Mouse (Mus musculus): ENCODE measurements at regions not wholly inside any gene's neighbourhood (a gene's known extent, or its start where the extent isn't known, plus 50 kb on each side); places are given as distances from the start of the nearest gene placed in this dataset.

DNA sequence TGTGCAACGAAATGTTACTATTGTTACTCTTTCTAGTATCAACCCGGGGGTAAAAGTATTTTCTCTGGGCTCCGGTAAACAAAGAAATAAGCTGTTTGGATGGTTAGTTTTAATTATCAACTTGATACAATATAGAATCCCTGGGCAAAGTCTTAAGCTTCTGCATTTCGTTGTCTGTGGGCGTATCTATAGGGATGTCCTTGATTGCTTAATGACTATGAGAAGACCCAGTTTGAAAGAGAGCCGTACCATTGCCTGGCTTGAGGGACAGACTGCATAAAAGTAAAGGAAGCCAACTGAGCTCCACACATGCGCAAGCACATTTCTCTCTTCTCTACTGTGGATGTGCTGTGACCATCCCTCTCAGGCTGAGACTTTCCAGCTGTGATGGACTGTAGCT lies 80.1 kb upstream of the Nrbf2 start:
- no peaks in the 10 kb centered on the region for H3K27me3 ChIP-seq (ENCODE audit: control insufficient read depth, insufficient read depth, low read length)
- 86% methylated on average over 7 of the region's 7 CpGs for WGBS
- no peak for ATAC-seq (ENCODE audit: low FRiP score, low TSS enrichment)
- no peak overlapping the region for H3K4me2 ChIP-seq (replicated peaks; ENCODE audit: low read depth)
- H3K4me3 ChIP-seq (ENCODE audit: low read depth, low read length), result no peak overlapping the region
- no peaks in the 10 kb centered on the region for H3K4me1 ChIP-seq (replicated peaks; ENCODE audit: control insufficient read depth, insufficient read depth)
- H3K36me3 ChIP-seq (ENCODE audit: control insufficient read depth, insufficient read depth, low read length), result no peaks in the 10 kb centered on the region
- TF ChIP-seq EP300 (optimal IDR thresholded peaks at IDR 0.05) (no peak), CTCF (IDR thresholded peaks at IDR 0.05; ENCODE audit: low read depth) (no peak)
- DNase-seq (ENCODE audit: low spot score), result no peak
- no peak overlapping the region for H3K9ac ChIP-seq (ENCODE audit: low read length)
- H3K27ac ChIP-seq (replicated peaks), result no peak overlapping the region
- no peaks in the 10 kb centered on the region for H3K9me3 ChIP-seq (ENCODE audit: control insufficient read depth, low read length)

- no peak overlapping the region for H3K4me2 ChIP-seq (replicated peaks; ENCODE audit: low read depth)
- no peaks in the 10 kb centered on the region for H3K9me3 ChIP-seq (ENCODE audit: control insufficient read depth, low read length)
- 0 out of 2 replicates have a peak, but pooled peaks cover 2% of the 10 kb centered on the region for H3K4me1 ChIP-seq (replicated peaks; ENCODE audit: control insufficient read depth, insufficient read depth)
- 4% methylated on average over 13 of the region's 13 CpGs for WGBS
- no peaks in the 10 kb centered on the region for H3K36me3 ChIP-seq (ENCODE audit: control insufficient read depth, insufficient read depth, low read length)
- no peaks in the 10 kb centered on the region for H3K27me3 ChIP-seq (ENCODE audit: control insufficient read depth, insufficient read depth, low read length)
- TF ChIP-seq CTCF (IDR thresholded peaks at IDR 0.05; ENCODE audit: low read depth), result no peak
- TF ChIP-seq EP300 (optimal IDR thresholded peaks at IDR 0.05), result no peak
- no peak for ATAC-seq (ENCODE audit: low FRiP score, low TSS enrichment)
- no peak for DNase-seq (ENCODE audit: low spot score)
- H3K4me3 ChIP-seq (ENCODE audit: low read depth, low read length), result no peak overlapping the region
- H3K27ac ChIP-seq (replicated peaks), result no peak overlapping the region
- H3K9ac ChIP-seq (ENCODE audit: low read length), result no peak overlapping the region
Observed at GRCm38 (mm10) chr10:67372569-67373161, 87.6 kb upstream of the Nrbf2 start.

DNA sequence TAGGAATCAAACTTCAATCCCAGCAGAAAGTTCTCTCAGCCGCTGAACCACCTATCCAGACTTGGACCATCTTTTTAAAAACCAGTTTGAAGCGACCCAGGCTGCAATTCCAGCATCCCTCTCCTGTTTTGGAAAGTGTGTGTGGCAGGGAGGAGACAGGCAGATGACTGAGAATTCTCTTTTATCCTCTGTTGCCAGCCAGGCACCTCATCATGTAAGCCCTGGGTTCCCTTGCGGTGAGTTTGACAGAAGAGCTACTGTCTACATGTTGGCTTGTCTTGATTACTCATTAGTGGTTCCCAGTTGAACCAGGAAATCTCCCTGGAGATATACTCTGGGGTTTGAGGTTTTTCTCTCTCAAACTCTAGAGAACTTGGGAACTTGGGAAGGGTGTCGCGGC lies 91.5 kb upstream of the Nrbf2 start:
- no peak for ATAC-seq (ENCODE audit: low FRiP score, low TSS enrichment)
- Histone ChIP-seq H3K36me3 (ENCODE audit: control insufficient read depth, insufficient read depth, low read length) (no peaks in the 10 kb centered on the region), H3K27me3 (ENCODE audit: control insufficient read depth, insufficient read depth, low read length) (no peaks in the 10 kb centered on the region), H3K4me3 (ENCODE audit: low read depth, low read length) (no peak overlapping the region), H3K4me2 (replicated peaks; ENCODE audit: low read depth) (no peak overlapping the region), H3K4me1 (replicated peaks; ENCODE audit: control insufficient read depth, insufficient read depth) (0 out of 2 replicates have a peak, but pooled peaks cover 2% of the 10 kb centered on the region), H3K27ac (replicated peaks) (no peak overlapping the region), H3K9ac (ENCODE audit: low read length) (no peak overlapping the region), H3K9me3 (ENCODE audit: control insufficient read depth, low read length) (no peaks in the 10 kb centered on the region)
- DNase-seq (ENCODE audit: low spot score), result no peak
- 92% methylated on average over 5 of the region's 5 CpGs for WGBS
- TF ChIP-seq CTCF (IDR thresholded peaks at IDR 0.05; ENCODE audit: low read depth), result no peak
- no peak for TF ChIP-seq EP300 (optimal IDR thresholded peaks at IDR 0.05)

GRCm38 (mm10) chr10:67377643-67378223 lies 92.6 kb upstream of the Nrbf2 start:
- peak overlapping the region; percentile 5; the same call in 1 of the 2 replicates for H3K4me2 ChIP-seq (replicated peaks; ENCODE audit: low read depth)
- no peak for DNase-seq (ENCODE audit: low spot score)
- TF ChIP-seq EP300 (optimal IDR thresholded peaks at IDR 0.05) (no peak), CTCF (IDR thresholded peaks at IDR 0.05; ENCODE audit: low read depth) (no peak)

DNA sequence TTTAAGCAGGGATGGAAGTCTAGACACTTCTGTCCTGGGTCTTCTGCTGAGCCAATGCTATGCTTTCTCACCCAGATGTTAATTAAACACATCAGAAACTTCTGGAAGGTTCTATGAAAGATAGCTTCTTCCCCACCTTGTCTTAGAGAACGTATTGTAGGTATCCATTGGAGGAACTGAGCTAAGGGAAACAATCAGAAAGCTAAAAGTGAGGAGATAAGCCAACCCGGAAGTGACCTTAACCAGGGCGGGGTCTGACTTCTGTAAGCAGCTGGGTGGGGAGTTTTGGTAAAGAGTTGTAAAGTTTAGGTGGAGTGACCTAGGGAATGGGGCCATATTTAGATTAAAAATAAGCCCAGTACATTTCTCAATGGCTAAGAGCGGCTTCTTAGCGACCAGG lies 95.1 kb upstream of the Nrbf2 start:
- Histone ChIP-seq H3K4me1 (replicated peaks; ENCODE audit: control insufficient read depth, insufficient read depth) (no peaks in the 10 kb centered on the region), H3K4me3 (ENCODE audit: low read depth, low read length) (no peak overlapping the region), H3K27ac (replicated peaks) (no peak overlapping the region), H3K9me3 (ENCODE audit: control insufficient read depth, low read length) (no peaks in the 10 kb centered on the region), H3K36me3 (ENCODE audit: control insufficient read depth, insufficient read depth, low read length) (no peaks in the 10 kb centered on the region), H3K9ac (ENCODE audit: low read length) (no peak overlapping the region), H3K4me2 (replicated peaks; ENCODE audit: low read depth) (no peak overlapping the region), H3K27me3 (ENCODE audit: control insufficient read depth, insufficient read depth, low read length) (no peaks in the 10 kb centered on the region)
- WGBS, result 69% methylated on average over 5 of the region's 5 CpGs
- ATAC-seq (ENCODE audit: low FRiP score, low TSS enrichment) (no peak), DNase-seq (ENCODE audit: low spot score) (no peak)
- no peak for TF ChIP-seq EP300 (optimal IDR thresholded peaks at IDR 0.05)
- no peak for TF ChIP-seq CTCF (IDR thresholded peaks at IDR 0.05; ENCODE audit: low read depth)

More at GRCm38 (mm10) chr10:67377643-67378223, 92.6 kb upstream of the Nrbf2 start:
- ATAC-seq (ENCODE audit: low FRiP score, low TSS enrichment), result no peak
- WGBS, result 40% methylated on average over 17 of the region's 17 CpGs
- Histone ChIP-seq H3K9me3 (ENCODE audit: control insufficient read depth, low read length) (no peaks in the 10 kb centered on the region), H3K27me3 (ENCODE audit: control insufficient read depth, insufficient read depth, low read length) (no peaks in the 10 kb centered on the region), H3K27ac (replicated peaks) (no peak overlapping the region), H3K9ac (ENCODE audit: low read length) (no peak overlapping the region), H3K36me3 (ENCODE audit: control insufficient read depth, insufficient read depth, low read length) (no peaks in the 10 kb centered on the region), H3K4me3 (ENCODE audit: low read depth, low read length) (no peak overlapping the region), H3K4me1 (replicated peaks; ENCODE audit: control insufficient read depth, insufficient read depth) (0 out of 2 replicates have a peak, but pooled peaks cover 2% of the 10 kb centered on the region)

DNA sequence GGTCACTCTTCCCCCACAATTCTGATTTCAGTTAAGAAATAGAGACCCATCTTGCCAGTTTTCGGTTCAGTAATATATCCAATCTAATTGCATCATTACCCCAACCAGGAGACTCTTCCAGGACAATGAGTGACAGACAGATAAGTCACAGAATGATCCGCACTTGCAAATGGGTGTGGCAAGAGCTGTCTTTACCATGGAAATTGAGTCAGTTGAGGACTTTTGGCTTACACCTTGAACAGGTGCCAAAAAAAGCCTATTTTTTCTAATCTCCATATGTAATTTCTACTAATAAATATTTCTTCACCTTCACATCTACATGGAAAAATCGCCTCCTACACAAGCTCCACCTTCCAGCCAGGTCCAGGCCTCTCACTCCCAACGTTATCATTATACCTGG lies 98.2 kb upstream of the Nrbf2 start:
- ATAC-seq (ENCODE audit: low FRiP score, low TSS enrichment) (no peak), DNase-seq (ENCODE audit: low spot score) (no peak)
- H3K4me1 ChIP-seq (replicated peaks; ENCODE audit: control insufficient read depth, insufficient read depth), result no peaks in the 10 kb centered on the region
- no peak overlapping the region for H3K4me3 ChIP-seq (ENCODE audit: low read depth, low read length)
- no peak overlapping the region for H3K4me2 ChIP-seq (replicated peaks; ENCODE audit: low read depth)
- H3K36me3 ChIP-seq (ENCODE audit: control insufficient read depth, insufficient read depth, low read length), result no peaks in the 10 kb centered on the region
- H3K9ac ChIP-seq (ENCODE audit: low read length), result no peak overlapping the region
- TF ChIP-seq EP300 (optimal IDR thresholded peaks at IDR 0.05) (no peak), CTCF (IDR thresholded peaks at IDR 0.05; ENCODE audit: low read depth) (no peak)
- no peak overlapping the region for H3K27ac ChIP-seq (replicated peaks)
- WGBS, result 81% methylated on average over 4 of the region's 4 CpGs
- H3K27me3 ChIP-seq (ENCODE audit: control insufficient read depth, insufficient read depth, low read length), result no peaks in the 10 kb centered on the region
- H3K9me3 ChIP-seq (ENCODE audit: control insufficient read depth, low read length), result no peaks in the 10 kb centered on the region
